Mouse (Mus musculus): ENCODE data around the gene Ehd3. TPM values are rescaled to one million over a fixed set of nuclear protein-coding genes. Genes with fewer than 3 reads are reported as not detected.
"Not testable (repeated sequence)": the region's sequence is repeated elsewhere in the genome, so short reads cannot be mapped to it uniquely, and the experiment has no call there.

The Ehd3 gene
- polyA plus RNA-seq, 1 experiment from 2014 or later, result 10.3 TPM

GRCm38 (mm10) chr17:73832901-73833300 lies 29.0 kb downstream of the Ehd3 start:
- no peak for DNase-seq (ENCODE audit: low spot score)
- Histone ChIP-seq H3K4me3 (no peak overlapping the region), H3K9me3 (no peaks in the 10 kb centered on the region), H3K27me3 (ENCODE audit: insufficient read depth, poor library complexity, severe bottlenecking) (no peaks in the 10 kb centered on the region), H3K36me3 (peaks cover 30% of the 10 kb centered on the region), H3K4me1 (replicated peaks) (no peaks in the 10 kb centered on the region), H3K27ac (no peak overlapping the region)
- WGBS, result 92% methylated on average over 1 of the region's 1 CpGs

GRCm38 (mm10) chr17:73833474-73833873 lies 29.5 kb downstream of the Ehd3 start:
- no peak for DNase-seq (ENCODE audit: low spot score)
- Histone ChIP-seq H3K4me3 (no peak overlapping the region), H3K36me3 (peaks cover 25% of the 10 kb centered on the region), H3K27ac (no peak overlapping the region), H3K4me1 (replicated peaks) (no peaks in the 10 kb centered on the region), H3K9me3 (no peaks in the 10 kb centered on the region), H3K27me3 (ENCODE audit: insufficient read depth, poor library complexity, severe bottlenecking) (no peaks in the 10 kb centered on the region)
- 83% methylated on average over 3 of the region's 3 CpGs for WGBS

- H3K4me3 ChIP-seq, result no peak overlapping the region
- WGBS, result 93% methylated on average over 3 of the region's 3 CpGs
- peaks cover under 1% of the 10 kb centered on the region; the same call in 1 of the 2 replicates for H3K36me3 ChIP-seq
- no peaks in the 10 kb centered on the region for H3K27me3 ChIP-seq (ENCODE audit: insufficient read depth, poor library complexity, severe bottlenecking)
- no peak for DNase-seq (ENCODE audit: low spot score)
- H3K9me3 ChIP-seq, result no peaks in the 10 kb centered on the region
- H3K4me1 ChIP-seq (replicated peaks), result no peaks in the 10 kb centered on the region
- no peak overlapping the region for H3K27ac ChIP-seq
Observed at GRCm38 (mm10) chr17:73836601-73837000, 32.7 kb downstream of the Ehd3 start.

GRCm38 (mm10) chr17:73837244-73837643 lies 33.3 kb downstream of the Ehd3 start:
- H3K4me3 ChIP-seq, result no peak overlapping the region
- H3K9me3 ChIP-seq, result no peaks in the 10 kb centered on the region
- no peaks in the 10 kb centered on the region for H3K27me3 ChIP-seq (ENCODE audit: insufficient read depth, poor library complexity, severe bottlenecking)
- no peak for DNase-seq (ENCODE audit: low spot score)
- WGBS, result 88% methylated on average over 4 of the region's 4 CpGs
- no peaks in the 10 kb centered on the region for H3K36me3 ChIP-seq
- H3K4me1 ChIP-seq (replicated peaks), result no peaks in the 10 kb centered on the region
- H3K27ac ChIP-seq, result no peak overlapping the region

GRCm38 (mm10) chr17:73839086-73839835 lies 35.3 kb downstream of the Ehd3 start:
- 71% methylated on average over 3 of the region's 3 CpGs for WGBS
- H3K9me3 ChIP-seq, result no peaks in the 10 kb centered on the region
- no peaks in the 10 kb centered on the region for H3K4me1 ChIP-seq (replicated peaks)
- H3K27ac ChIP-seq, result no peak overlapping the region
- no peak for DNase-seq (ENCODE audit: low spot score)
- no peak overlapping the region for H3K4me3 ChIP-seq
- no peaks in the 10 kb centered on the region for H3K27me3 ChIP-seq (ENCODE audit: insufficient read depth, poor library complexity, severe bottlenecking)
- H3K36me3 ChIP-seq, result no peaks in the 10 kb centered on the region

- DNase-seq (ENCODE audit: low spot score); H3K27ac ChIP-seq; H3K27me3 ChIP-seq (ENCODE audit: insufficient read depth, poor library complexity, severe bottlenecking); H3K36me3 ChIP-seq; H3K4me1 ChIP-seq (replicated peaks); H3K4me3 ChIP-seq; H3K9me3 ChIP-seq: not testable (repeated sequence)
- 74% methylated on average over 1 of the region's 1 CpGs for WGBS
Observed at GRCm38 (mm10) chr17:73839876-73840275, 35.9 kb downstream of the Ehd3 start.

- no peaks in the 10 kb centered on the region for H3K9me3 ChIP-seq
Observed at GRCm38 (mm10) chr17:73842963-73843362, 39.0 kb downstream of the Ehd3 start.

GRCm38 (mm10) chr17:73845632-73846031 lies 41.7 kb downstream of the Ehd3 start:
- H3K4me1 ChIP-seq (replicated peaks), result no peaks in the 10 kb centered on the region
- DNase-seq (ENCODE audit: low spot score), result no peak
- H3K27me3 ChIP-seq (ENCODE audit: insufficient read depth, poor library complexity, severe bottlenecking), result no peaks in the 10 kb centered on the region
- 80% methylated on average over 3 of the region's 3 CpGs for WGBS
- no peaks in the 10 kb centered on the region for H3K36me3 ChIP-seq
- no peak overlapping the region for H3K4me3 ChIP-seq
- no peak overlapping the region for H3K27ac ChIP-seq
- no peaks in the 10 kb centered on the region for H3K9me3 ChIP-seq

More at GRCm38 (mm10) chr17:73842963-73843362, 39.0 kb downstream of the Ehd3 start:
- whole genome bisulfite sequencing, result 82% methylated on average over 1 of the region's 1 CpGs
- no peak for DNase-seq (ENCODE audit: low spot score)
- Histone ChIP-seq H3K4me1 (replicated peaks) (no peaks in the 10 kb centered on the region), H3K36me3 (no peaks in the 10 kb centered on the region), H3K27me3 (ENCODE audit: insufficient read depth, poor library complexity, severe bottlenecking) (no peaks in the 10 kb centered on the region), H3K4me3 (no peak overlapping the region), H3K27ac (no peak overlapping the region)

GRCm38 (mm10) chr17:73847399-73847798 lies 43.5 kb downstream of the Ehd3 start:
- WGBS, result 89% methylated on average over 1 of the region's 1 CpGs
- Histone ChIP-seq H3K9me3 (no peaks in the 10 kb centered on the region), H3K27ac (no peak overlapping the region), H3K4me3 (no peak overlapping the region), H3K4me1 (replicated peaks) (no peaks in the 10 kb centered on the region), H3K36me3 (no peaks in the 10 kb centered on the region), H3K27me3 (ENCODE audit: insufficient read depth, poor library complexity, severe bottlenecking) (no peaks in the 10 kb centered on the region)
- no peak for DNase-seq (ENCODE audit: low spot score)

GRCm38 (mm10) chr17:73853041-73853440 lies 49.1 kb downstream of the Ehd3 start:
- H3K4me3 ChIP-seq, result no peak overlapping the region
- H3K27ac ChIP-seq, result no peak overlapping the region
- H3K36me3 ChIP-seq, result no peaks in the 10 kb centered on the region
- WGBS, result 88% methylated on average over 11 of the region's 11 CpGs
- no peaks in the 10 kb centered on the region for H3K27me3 ChIP-seq (ENCODE audit: insufficient read depth, poor library complexity, severe bottlenecking)
- no peaks in the 10 kb centered on the region for H3K4me1 ChIP-seq (replicated peaks)
- no peak for DNase-seq (ENCODE audit: low spot score)
- H3K9me3 ChIP-seq, result peaks cover 5% of the 10 kb centered on the region; the same call in 1 of the 2 replicates

- peaks cover 5% of the 10 kb centered on the region; the same call in 1 of the 2 replicates for H3K9me3 ChIP-seq
- WGBS, result 68% methylated on average over 4 of the region's 4 CpGs
- H3K4me3 ChIP-seq, result no peak overlapping the region
Observed at GRCm38 (mm10) chr17:73853717-73854116, 49.8 kb downstream of the Ehd3 start.

GRCm38 (mm10) chr17:73869008-73869685 lies 65.2 kb downstream of the Ehd3 start:
- H3K27me3 ChIP-seq (ENCODE audit: insufficient read depth, poor library complexity, severe bottlenecking), result no peaks in the 10 kb centered on the region
- no peaks in the 10 kb centered on the region for H3K4me1 ChIP-seq (replicated peaks)
- 87% methylated on average over 9 of the region's 9 CpGs for WGBS
- H3K36me3 ChIP-seq, result no peaks in the 10 kb centered on the region
- no peak for DNase-seq (ENCODE audit: low spot score)
- H3K4me3 ChIP-seq, result no peak overlapping the region
- H3K27ac ChIP-seq, result no peak overlapping the region
- H3K9me3 ChIP-seq, result no peaks in the 10 kb centered on the region

More at GRCm38 (mm10) chr17:73853717-73854116, 49.8 kb downstream of the Ehd3 start:
- Histone ChIP-seq H3K27me3 (ENCODE audit: insufficient read depth, poor library complexity, severe bottlenecking) (no peaks in the 10 kb centered on the region), H3K27ac (no peak overlapping the region), H3K4me1 (replicated peaks) (no peaks in the 10 kb centered on the region), H3K36me3 (no peaks in the 10 kb centered on the region)
- DNase-seq (ENCODE audit: low spot score), result no peak

GRCm38 (mm10) chr17:73870956-73871605 lies 67.1 kb downstream of the Ehd3 start:
- no peaks in the 10 kb centered on the region for H3K4me1 ChIP-seq (replicated peaks)
- no peak overlapping the region for H3K4me3 ChIP-seq
- DNase-seq (ENCODE audit: low spot score), result no peak
- no peak overlapping the region for H3K27ac ChIP-seq
- 91% methylated on average over 14 of the region's 14 CpGs for WGBS
- H3K36me3 ChIP-seq, result no peaks in the 10 kb centered on the region
- H3K27me3 ChIP-seq (ENCODE audit: insufficient read depth, poor library complexity, severe bottlenecking), result no peaks in the 10 kb centered on the region
- no peaks in the 10 kb centered on the region for H3K9me3 ChIP-seq

Measured in hindbrain, embryonic 10.5 days (tissue).